Mouse (Mus musculus): ENCODE results near the gene Bag5. TPM values are rescaled to one million over a fixed set of nuclear protein-coding genes. Genes with fewer than 3 reads are reported as not detected.

Bag5 gene
- 21.1 and 26.2 TPM in 2 replicates for polyA plus RNA-seq (2015; fragmentation: Nextera tagmentation; extraction: Ambion mirVana)

GRCm38 (mm10) chr12:111713004-111713651 lies at the start of gene Bag5, which contains the start of gene Apopt1:
Gene Bag5 (minus strand): TSS chr12:111713257.
Gene Apopt1 (plus strand): TSS chr12:111713261.

GRCm38 (mm10) chr12:111758381-111759175 lies 45.5 kb upstream of the Bag5 start, which contains the start of gene Klc1:
Gene Klc1 (plus strand): TSS chr12:111758849.

GRCm38 (mm10) chr12:111677882-111678669 lies 35.0 kb downstream of the Bag5 start, which contains the start of gene Trmt61a:
Gene Trmt61a (plus strand): TSS chr12:111678105.

GRCm38 (mm10) chr12:111672176-111672575 lies 40.9 kb downstream of the Bag5 start, which contains the start of gene Ckb:
Gene Ckb (minus strand): TSS chr12:111672338.

Other genes with a start within 250 kb of the Bag5 start
- gene Gm266, start 227.4 kb downstream of the Bag5 start, polyA plus RNA-seq (2015; fragmentation: Nextera tagmentation; extraction: Ambion mirVana) = 1.7 and 4.0 TPM in 2 replicates
- gene Eif5, start 175.2 kb downstream of the Bag5 start, polyA plus RNA-seq (2015; fragmentation: Nextera tagmentation; extraction: Ambion mirVana) = 549 and 600 TPM in 2 replicates
- 26.0 and 28.7 TPM in 2 replicates for gene Mark3, start 138.7 kb downstream of the Bag5 start, polyA plus RNA-seq (2015; fragmentation: Nextera tagmentation; extraction: Ambion mirVana)
- gene Ckb, start 40.9 kb downstream of the Bag5 start, polyA plus RNA-seq (2015; fragmentation: Nextera tagmentation; extraction: Ambion mirVana) = 58.0 and 73.0 TPM in 2 replicates
- gene Trmt61a, start 35.2 kb downstream of the Bag5 start, polyA plus RNA-seq (2015; fragmentation: Nextera tagmentation; extraction: Ambion mirVana) = 7.6 and 7.9 TPM in 2 replicates
- 32.3 and 38.4 TPM in 2 replicates for gene Apopt1, start within 50 bp of the Bag5 start, polyA plus RNA-seq (2015; fragmentation: Nextera tagmentation; extraction: Ambion mirVana)
- 28.5 and 36.9 TPM in 2 replicates for gene Klc1, start 45.6 kb upstream of the Bag5 start, polyA plus RNA-seq (2015; fragmentation: Nextera tagmentation; extraction: Ambion mirVana)
- gene Xrcc3, start 100.6 kb upstream of the Bag5 start, polyA plus RNA-seq (2015; fragmentation: Nextera tagmentation; extraction: Ambion mirVana) = 4.7 TPM in 2 replicates
- 39.6 and 45.0 TPM in 2 replicates for gene Zfyve21, start 100.9 kb upstream of the Bag5 start, polyA plus RNA-seq (2015; fragmentation: Nextera tagmentation; extraction: Ambion mirVana)
- gene Ppp1r13b, start 194.9 kb upstream of the Bag5 start, polyA plus RNA-seq (2015; fragmentation: Nextera tagmentation; extraction: Ambion mirVana) = 4.9 and 7.1 TPM in 2 replicates

All from spleen, postnatal 0 days (tissue).